Comparison of ENCODE assay signal across 20 mouse cellular contexts in the genomic region with DNA sequence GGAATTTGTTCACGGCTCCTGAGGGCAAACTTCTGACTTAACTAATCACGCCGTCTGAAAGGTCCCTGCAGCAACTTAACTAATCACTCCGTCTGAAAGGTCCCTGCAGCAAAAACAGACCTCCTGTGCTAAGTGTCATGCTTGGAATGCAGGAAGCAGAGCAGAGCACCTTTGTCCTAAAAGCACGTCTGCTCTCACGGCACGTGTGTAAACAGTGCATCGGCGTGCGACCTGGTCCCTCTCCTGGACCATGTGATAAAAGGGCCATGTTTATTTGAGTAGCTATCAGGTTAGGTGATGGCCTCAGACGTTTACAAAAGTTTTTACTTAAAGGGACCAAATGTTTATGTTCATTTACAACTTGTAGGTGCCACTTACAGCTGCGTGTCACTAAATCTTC.
DNase-seq lines count a peak whose midpoint lies in the region; ATAC-seq lines count a peak whose summit lies in the region.
"Had no signal": no experiment of that assay in that cellular context is flagged by ENCODE, and none has a peak within 500 bp of the region (broad histone marks: within the 10 kb centered on the region; RNA-seq: fewer than 3 reads in every experiment).

No protein-coding gene starts in this region.

- DNase-seq in heart, adult 11 months: peak; percentile 75
- DNase-seq in heart, embryonic 10.5 days (ENCODE audit: low spot score): no peak
- no peak for DNase-seq in lung, postnatal 10 days
- no peak for DNase-seq in limb, embryonic 10.5 days (ENCODE audit: low spot score)
- DNase-seq in yolk sac, embryonic 10.5 days (ENCODE audit: low spot score): peak; percentile 62
- DNase-seq in adrenal gland, postnatal 14 days: no peak
- DNase-seq: adrenal gland, postnatal 25 days; cerebellum, adult 11 months; cerebellum, postnatal 10 days; gastrocnemius, postnatal 36 days; heart, postnatal 36 days; kidney, adult 2 months; kidney, postnatal 10 days; midbrain, embryonic 14.5 days; thymus, adult 2 months had no signal

- no peak overlapping the region for H3K9ac ChIP-seq in lung, embryonic 15.5 days
- H3K9ac ChIP-seq: hindbrain, embryonic 15.5 days had no signal

- H3K27me3 ChIP-seq in heart, embryonic 10.5 days (ENCODE audit: insufficient read depth, poor library complexity, severe bottlenecking): no peaks in the 10 kb centered on the region
- no peaks in the 10 kb centered on the region for H3K27me3 ChIP-seq in lung, embryonic 15.5 days
- no peaks in the 10 kb centered on the region for H3K27me3 ChIP-seq in limb, embryonic 10.5 days (ENCODE audit: low read depth, poor library complexity, severe bottlenecking)
- H3K27me3 ChIP-seq: hindbrain, embryonic 15.5 days had no signal

- 24% methylated on average over 12 of the region's 12 CpGs for WGBS in heart, embryonic 10.5 days
- 24% methylated on average over 12 of the region's 12 CpGs for WGBS in lung, embryonic 15.5 days
- WGBS in limb, embryonic 10.5 days: 18% methylated on average over 12 of the region's 12 CpGs

- H3K4me2 ChIP-seq in lung, embryonic 15.5 days: no peak overlapping the region
- H3K4me2 ChIP-seq: hindbrain, embryonic 15.5 days had no signal

- H3K4me1 ChIP-seq in heart, embryonic 10.5 days: peaks cover 9% of the 10 kb centered on the region
- H3K4me1 ChIP-seq in lung, embryonic 15.5 days: peaks cover 7% of the 10 kb centered on the region; the same call in 1 of the 2 replicates
- peaks cover 45% of the 10 kb centered on the region for H3K4me1 ChIP-seq in limb, embryonic 10.5 days
- H3K4me1 ChIP-seq: hindbrain, embryonic 15.5 days had no signal

- no peak overlapping the region for H3K27ac ChIP-seq in heart, embryonic 10.5 days
- peak overlapping the region; percentile 19; the same call in 1 of the 2 replicates for H3K27ac ChIP-seq in lung, embryonic 15.5 days
- H3K27ac ChIP-seq in limb, embryonic 10.5 days: peak overlapping the region; percentile 31; the same call in 1 of the 2 replicates
- H3K27ac ChIP-seq: hindbrain, embryonic 15.5 days had no signal

- H3K9me3 ChIP-seq in heart, embryonic 10.5 days: no peaks in the 10 kb centered on the region
- no peaks in the 10 kb centered on the region for H3K9me3 ChIP-seq in lung, embryonic 15.5 days
- H3K9me3 ChIP-seq in limb, embryonic 10.5 days (replicated peaks): no peaks in the 10 kb centered on the region
- H3K9me3 ChIP-seq: hindbrain, embryonic 15.5 days had no signal

- no peaks in the 10 kb centered on the region for H3K36me3 ChIP-seq in heart, embryonic 10.5 days
- 0 out of 2 replicates have a peak, but pooled peaks cover 3% of the 10 kb centered on the region for H3K36me3 ChIP-seq in lung, embryonic 15.5 days
- no peaks in the 10 kb centered on the region for H3K36me3 ChIP-seq in limb, embryonic 10.5 days

- H3K4me3 ChIP-seq in heart, embryonic 10.5 days: no peak overlapping the region
- H3K4me3 ChIP-seq in lung, embryonic 15.5 days: no peak overlapping the region
- no peak overlapping the region for H3K4me3 ChIP-seq in limb, embryonic 10.5 days
- H3K4me3 ChIP-seq: erythroblast, embryonic 14.5 days; hindbrain, embryonic 15.5 days; myocyte had no signal

- ATAC-seq in lung, embryonic 15.5 days (ENCODE audit: borderline replicate concordance, extremely low read depth, low FRiP score, low TSS enrichment): no peak
- ATAC-seq: forebrain, embryonic 14.5 days had no signal

Comparison
In these comparisons a context has a peak if more than half of its experiments do, and no peak if none do; other contexts are left out.
1. DNase-seq: peak in heart, adult 11 months (single experiment) and yolk sac, embryonic 10.5 days (single experiment); none in heart, embryonic 10.5 days (single experiment), lung, postnatal 10 days (single experiment), limb, embryonic 10.5 days (single experiment) and adrenal gland, postnatal 14 days (single experiment).